Mouse (Mus musculus) kidney, adult 2 months (tissue): Measurements from ENCODE around the gene Cpne2.

ENCODE experiments used
- CTCF ChIP-seq: fragments of 200-500 bp; conservative IDR thresholded peaks from 2 replicates; pipeline ENCODE4 v1.5.1; 2011; ENCODE audit warnings: low read depth, mild to moderate bottlenecking, control low read depth, low read length, moderate library complexity, mixed read lengths; ENCODE audit not compliant: insufficient read depth, insufficient read length
- POLR2A ChIP-seq: fragments of 200-500 bp; IDR thresholded peaks from one replicate; pipeline ENCODE4 v1.6.1; 2011; ENCODE audit warnings: low read depth, low read length, control low read depth

- TF ChIP-seq CTCF (no peak), POLR2A (no peak)
Measured at GRCm38 (mm10) chr8:94516766-94517165, 16.0 kb upstream of the Cpne2 start.
